Mouse (Mus musculus) liver, embryonic 14.5 days (tissue): ENCODE results near the gene Ttyh2. TPM values are rescaled to one million over a fixed set of nuclear protein-coding genes. Genes with fewer than 3 reads are reported as not detected.

Source experiments
- ATAC-seq: fragments of 200-750 bp; cut with Nextera tagmentation; 2 replicates; pipeline ENCODE4 v1.8.0; 2017; ENCODE audit warnings: moderate number of reproducible peaks, mild to moderate bottlenecking, moderate library complexity; ENCODE audit not compliant: insufficient read depth
- DNase-seq, 3 experiments: peaks; one replicate each; pipeline ENCODE4 v3.0.0-alpha.2; 2012 to 2013; ENCODE audit warnings: low read depth in 3 of 3, low spot score in 3 of 3
- H3K27ac ChIP-seq: fragments of 300-500 bp; sonication (generic); 2 replicates; pipeline ENCODE4 v1.5.1; 2014; ENCODE audit warnings: moderate library complexity, mild to moderate bottlenecking, control low read depth, inconsistent platforms
- H3K27me3 ChIP-seq: fragments of 300-500 bp; sonication (generic); 2 replicates; pipeline ENCODE4 v1.6.1; 2014; ENCODE audit warnings: mild to moderate bottlenecking, low read length, moderate library complexity; ENCODE audit not compliant: control insufficient read depth, insufficient read depth
- H3K36me3 ChIP-seq: fragments of 300-500 bp; sonication (generic); replicated peaks from 2 replicates; pipeline ENCODE4 v1.6.1; 2014; ENCODE audit warnings: low read depth; ENCODE audit not compliant: control insufficient read depth, insufficient read depth
- H3K4me1 ChIP-seq, 2 experiments: fragments of 200-500 bp in 1 of 2; fragments of 300-500 bp in 1 of 2; sonication (generic) in 1 of 2; replicated peaks; 2 replicates each; pipeline ENCODE4 v1.6.1; 2012 to 2014; ENCODE audit warnings: antibody characterized with exemption in 1 of 2, inconsistent platforms in 1 of 2, low read length in 1 of 2; ENCODE audit not compliant: control insufficient read depth in 2 of 2, insufficient read depth in 2 of 2
- H3K4me2 ChIP-seq: fragments of 300-500 bp; sonication (generic); 2 replicates; pipeline ENCODE4 v1.6.1; 2014; ENCODE audit warnings: low read depth, mild to moderate bottlenecking, control low read depth, moderate library complexity
- H3K4me3 ChIP-seq, 2 experiments: fragments of 200-500 bp in 1 of 2; fragments of 300-500 bp in 1 of 2; sonication (generic) in 1 of 2; 2 replicates each; pipeline ENCODE4 v1.5.1; 2012 to 2014; ENCODE audit warnings: low read depth in 2 of 2, low read length in 2 of 2, mild to moderate bottlenecking in 2 of 2, control low read depth in 1 of 2, inconsistent platforms in 1 of 2, moderate library complexity in 1 of 2; ENCODE audit not compliant: insufficient read depth in 1 of 2
- H3K9ac ChIP-seq: fragments of 300-500 bp; sonication (generic); replicated peaks from 2 replicates; pipeline ENCODE4 v1.6.1; 2014; ENCODE audit warnings: mild to moderate bottlenecking, control low read depth, moderate library complexity
- H3K9me3 ChIP-seq: fragments of 300-500 bp; sonication (generic); 2 replicates; pipeline ENCODE4 v1.6.1; 2016; ENCODE audit warnings: low read length, mixed read lengths; ENCODE audit not compliant: control insufficient read depth
- CTCF ChIP-seq: IDR thresholded peaks from 2 replicates; pipeline ENCODE4 v1.5.1; 2016; ENCODE audit warnings: antibody characterized with exemption, low read depth, control low read depth
- EP300 ChIP-seq: IDR thresholded peaks from 2 replicates; pipeline ENCODE4 v1.6.1; 2016; ENCODE audit warnings: antibody characterized with exemption, low read depth
- WGBS: fragments of 180-500 bp; shearing (Covaris S2); extraction: QIAGEN DNeasy Blood & Tissue Kit; methylation state at CpG from one replicate; pipeline ENCODE4 v1.1.7; 2014; ENCODE audit not compliant: insufficient replicate concordance; 5-methylcytosine and 5-hydroxymethylcytosine counted together
- polyA plus RNA-seq, 2 experiments: library from polyadenylated mRNA; depleted of rRNA in 1 of 2; stranded (reverse) in 1 of 2; unstranded in 1 of 2; fragments of >200 nt; fragmentation: Nextera tagmentation in 1 of 2; extraction: Ambion mirVana in 1 of 2; gene quantifications; 2 replicates each; pipeline versions ENCODE4 v1.2.1 to v1.2.3; 2012 to 2014

The Ttyh2 gene
- polyA plus RNA-seq, 2 experiments: 2.7 to 6.5 TPM

- DNase-seq: no peak
- no peak for ATAC-seq
- peaks cover 2% of the 10 kb centered on the region; the same call in 1 of the 2 replicates for H3K27me3 ChIP-seq
- TF ChIP-seq EP300 (no peak), CTCF (no peak)
- H3K4me2 ChIP-seq: no peak overlapping the region
- no peaks in the 10 kb centered on the region for H3K36me3 ChIP-seq
- no peak overlapping the region for H3K27ac ChIP-seq
- no peak overlapping the region for H3K9ac ChIP-seq
- no peaks in the 10 kb centered on the region for H3K9me3 ChIP-seq
- 49% methylated on average over 6 of the region's 6 CpGs for WGBS
- no peaks in the 10 kb centered on the region for H3K4me1 ChIP-seq
- no peak overlapping the region for H3K4me3 ChIP-seq
Observed at GRCm38 (mm10) chr11:114769911-114770310, 94.7 kb downstream of the Ttyh2 start.

Other genes starting within 250 kb of the Ttyh2 start
- gene Rpl38, start 6.9 kb upstream of the Ttyh2 start, polyA plus RNA-seq (2012; rRNA removed): 758 and 1,654 TPM in 2 replicates
- 899 and 926 TPM in 2 replicates for gene Rpl38, start 6.9 kb upstream of the Ttyh2 start, polyA plus RNA-seq (2014; fragmentation: Nextera tagmentation; extraction: Ambion mirVana)
- gene Dnaic2, start 52.0 kb downstream of the Ttyh2 start, polyA plus RNA-seq (2012; rRNA removed): 0.03 and 0.17 TPM in 2 replicates
- not detected in 2 replicates for gene Dnaic2, start 52.0 kb downstream of the Ttyh2 start, polyA plus RNA-seq (2014; fragmentation: Nextera tagmentation; extraction: Ambion mirVana)
- 0.09 and 0.10 TPM in 2 replicates for gene Kif19a, start 90.0 kb downstream of the Ttyh2 start, polyA plus RNA-seq (2012; rRNA removed)
- not detected in 2 replicates for gene Kif19a, start 90.0 kb downstream of the Ttyh2 start, polyA plus RNA-seq (2014; fragmentation: Nextera tagmentation; extraction: Ambion mirVana)
- gene Btbd17, start 120.5 kb downstream of the Ttyh2 start, polyA plus RNA-seq (2012; rRNA removed): 0.10 TPM in 1 of 2 replicates, not detected in the other
- not detected in 2 replicates for gene Btbd17, start 120.5 kb downstream of the Ttyh2 start, polyA plus RNA-seq (2014; fragmentation: Nextera tagmentation; extraction: Ambion mirVana)
- 0.04 TPM in 1 of 2 replicates, not detected in the other for gene Gpr142, start 123.5 kb downstream of the Ttyh2 start, polyA plus RNA-seq (2012; rRNA removed)
- not detected in 2 replicates for gene Gpr142, start 123.5 kb downstream of the Ttyh2 start, polyA plus RNA-seq (2014; fragmentation: Nextera tagmentation; extraction: Ambion mirVana)
- gene Gprc5c, start 175.7 kb downstream of the Ttyh2 start, polyA plus RNA-seq (2012; rRNA removed): 4.8 and 5.0 TPM in 2 replicates
- gene Gprc5c, start 175.7 kb downstream of the Ttyh2 start, polyA plus RNA-seq (2014; fragmentation: Nextera tagmentation; extraction: Ambion mirVana): 8.0 and 9.8 TPM in 2 replicates
- gene Cd300a, start 214.6 kb downstream of the Ttyh2 start, polyA plus RNA-seq (2012; rRNA removed): 2.1 and 3.1 TPM in 2 replicates
- gene Cd300a, start 214.6 kb downstream of the Ttyh2 start, polyA plus RNA-seq (2014; fragmentation: Nextera tagmentation; extraction: Ambion mirVana): 3.6 and 3.7 TPM in 2 replicates